ENCODE assay signal across 10 mouse cellular contexts in the genomic region with DNA sequence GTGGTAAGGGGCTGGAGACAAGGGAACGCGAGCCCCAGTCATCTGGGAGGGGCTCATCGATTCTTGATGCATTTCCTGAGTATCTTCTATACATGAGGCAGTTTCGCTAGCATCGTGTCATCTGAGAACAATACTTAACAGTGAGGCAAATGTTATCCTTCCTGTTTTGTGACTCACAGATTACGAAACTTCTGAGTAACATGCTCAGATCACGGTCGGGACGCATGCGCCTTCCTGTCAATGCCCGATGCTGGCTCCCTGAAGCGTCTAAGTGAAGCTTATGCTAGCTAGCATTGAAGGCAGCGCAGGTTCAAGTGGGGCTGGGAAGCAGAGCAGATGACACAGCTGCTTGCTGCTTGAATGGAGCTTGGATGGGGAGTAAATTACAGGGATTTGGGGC. TPM values are rescaled to one million over a fixed set of nuclear protein-coding genes. Genes with fewer than 3 reads are reported as not detected.
DNase-seq lines count a peak whose midpoint lies in the region; ATAC-seq lines count a peak whose summit lies in the region.
"Had no signal": no experiment of that assay in that cellular context is flagged by ENCODE, and none has a peak within 500 bp of the region (broad histone marks: within the 10 kb centered on the region; RNA-seq: fewer than 3 reads in every experiment).

No protein-coding gene starts in this region.

- H3K9me3 ChIP-seq in stomach, embryonic 14.5 days (ENCODE audit: control insufficient read depth, low read depth, low read length): no peaks in the 10 kb centered on the region
- H3K9me3 ChIP-seq: embryonic facial prominence, embryonic 13.5 days; neural tube, embryonic 12.5 days had no signal

- 0 out of 2 replicates have a peak overlapping the region, but pooled peaks have one; percentile 12 for H3K4me2 ChIP-seq in stomach, embryonic 14.5 days (replicated peaks; ENCODE audit: low read depth, low read length)
- H3K4me2 ChIP-seq: embryonic facial prominence, embryonic 13.5 days; neural tube, embryonic 12.5 days had no signal

- no peaks in the 10 kb centered on the region for H3K27me3 ChIP-seq in stomach, embryonic 14.5 days (ENCODE audit: control insufficient read depth, insufficient read depth, low read length)
- H3K27me3 ChIP-seq: embryonic facial prominence, embryonic 13.5 days; neural tube, embryonic 12.5 days had no signal

- H3K27ac ChIP-seq in stomach, embryonic 14.5 days (ENCODE audit: low read length): no peak overlapping the region
- H3K27ac ChIP-seq: embryonic facial prominence, embryonic 13.5 days; neural tube, embryonic 12.5 days had no signal

- H3K4me3 ChIP-seq in stomach, embryonic 14.5 days (ENCODE audit: low read depth, low read length): no peak overlapping the region
- H3K4me3 ChIP-seq: embryonic facial prominence, embryonic 13.5 days; neural tube, embryonic 12.5 days had no signal

- H3K9ac ChIP-seq in stomach, embryonic 14.5 days (replicated peaks; ENCODE audit: low read depth, low read length): no peak overlapping the region
- H3K9ac ChIP-seq: embryonic facial prominence, embryonic 13.5 days; neural tube, embryonic 12.5 days had no signal

- H3K4me1 ChIP-seq in stomach, embryonic 14.5 days (ENCODE audit: control insufficient read depth, insufficient read depth, low read length): no peaks in the 10 kb centered on the region
- H3K4me1 ChIP-seq: neural tube, embryonic 12.5 days had no signal

- WGBS in stomach, embryonic 14.5 days: 66% methylated on average over 13 of the region's 13 CpGs

- no peaks in the 10 kb centered on the region for H3K36me3 ChIP-seq in stomach, embryonic 14.5 days (ENCODE audit: control insufficient read depth, insufficient read depth, low read length)
- H3K36me3 ChIP-seq: embryonic facial prominence, embryonic 13.5 days had no signal

- intact Hi-C loops in left cerebral cortex, postnatal 4 days (cut with DNase I): loop anchor here (5.0 kb wide), 1 partner anchor 153 kb away; a partner anchor contains a TSS

- ATAC-seq in CD4-positive, CD25-positive, alpha-beta regulatory T cell, adult 4 months: peak; percentile 97
- no peak for ATAC-seq in stomach, embryonic 14.5 days (ENCODE audit: insufficient number of reproducible peaks, insufficient read depth, low FRiP score, low read depth)
- no peak for ATAC-seq in erythroblast, adult 5-6 weeks (replicated peaks; ENCODE audit: low FRiP score, poor library complexity, severe bottlenecking)

- DNase-seq in 3T3-L1 (ENCODE audit: low read depth, low spot score): peak; percentile 97
- peak; percentile 50 for DNase-seq in fibroblast of lung, adult 2 months (ENCODE audit: low read depth)
- peak; percentile 56 to 73 for DNase-seq in lung, adult 18-20 months
- no peak for DNase-seq in left cerebral cortex, postnatal 4 days
- DNase-seq in layer of hippocampus, postnatal 25 days (ENCODE audit: extremely low spot score in 1 of 2, low spot score in 1 of 2): no peak

RNA-seq across cellular contexts. Expression of a gene that starts 35.8 kb away (rescaled TPM):
- 10 to 100 TPM; 34.2 to 44.9 TPM for polyA plus RNA-seq in CD4-positive, CD25-positive, alpha-beta regulatory T cell, adult 4 months (2017; shearing (Covaris generic))
- 28.7 and 29.1 TPM in 2 replicates for polyA plus RNA-seq in stomach, embryonic 14.5 days (2014; fragmentation: Nextera tagmentation; extraction: Ambion mirVana)
- total RNA-seq in left cerebral cortex, postnatal 4 days (2021): 10 to 100 TPM; 27.3 to 28.3 TPM
- 2.5 and 3.8 TPM in 2 replicates for total RNA-seq in erythroblast, adult 5-6 weeks (2015; ENCODE audit: low replicate concordance)
- 2.0 and 6.8 TPM in 2 replicates for total RNA-seq in erythroblast, adult 5-6 weeks (2017; ENCODE audit: low replicate concordance)
- total RNA-seq in layer of hippocampus, postnatal 25 days (2021): 10 to 100 TPM; 15.0 to 20.8 TPM

RNA-seq across cellular contexts. Expression of a gene that starts 42.5 kb away (rescaled TPM):
- not detected for polyA plus RNA-seq in CD4-positive, CD25-positive, alpha-beta regulatory T cell, adult 4 months (2017; shearing (Covaris generic))
- 1.6 TPM in 1 of 2 replicates, not detected in the other for polyA plus RNA-seq in stomach, embryonic 14.5 days (2014; fragmentation: Nextera tagmentation; extraction: Ambion mirVana)
- not detected for total RNA-seq in left cerebral cortex, postnatal 4 days (2021)
- 203 and 278 TPM in 2 replicates for total RNA-seq in erythroblast, adult 5-6 weeks (2015; ENCODE audit: low replicate concordance)
- total RNA-seq in erythroblast, adult 5-6 weeks (2017; ENCODE audit: low replicate concordance): 146 and 210 TPM in 2 replicates
- not detected for total RNA-seq in layer of hippocampus, postnatal 25 days (2021)
- polyA plus RNA-seq: embryonic facial prominence, embryonic 13.5 days; neural tube, embryonic 12.5 days had no signal

Comparison
In these comparisons a context has a peak if more than half of its experiments do, and no peak if none do; other contexts are left out.
1. DNase-seq: peak in 3T3-L1 (single experiment), fibroblast of lung, adult 2 months (single experiment) and lung, adult 18-20 months (2 of 2); none in left cerebral cortex, postnatal 4 days (single experiment) and layer of hippocampus, postnatal 25 days (0 of 2).
2. RNA of a gene that starts 42.5 kb away (total RNA-seq): 146 to 278 TPM in erythroblast, adult 5-6 weeks; not detected in left cerebral cortex, postnatal 4 days and not detected in layer of hippocampus, postnatal 25 days; every median in the first group is over 100 times any median in the second.